Mouse (Mus musculus) fibroblast of lung, adult 2 months (primary cell): ENCODE measurements around the gene Vmn1r129.
"Not testable (repeated sequence)": the region's sequence is repeated elsewhere in the genome, so short reads cannot be mapped to it uniquely, and the experiment has no call there.

ENCODE experiments used
- DNase-seq: peaks from one replicate; pipeline ENCODE4 v3.0.0-alpha.2; 2011; ENCODE audit warnings: low read depth

The Vmn1r129 gene

DNA sequence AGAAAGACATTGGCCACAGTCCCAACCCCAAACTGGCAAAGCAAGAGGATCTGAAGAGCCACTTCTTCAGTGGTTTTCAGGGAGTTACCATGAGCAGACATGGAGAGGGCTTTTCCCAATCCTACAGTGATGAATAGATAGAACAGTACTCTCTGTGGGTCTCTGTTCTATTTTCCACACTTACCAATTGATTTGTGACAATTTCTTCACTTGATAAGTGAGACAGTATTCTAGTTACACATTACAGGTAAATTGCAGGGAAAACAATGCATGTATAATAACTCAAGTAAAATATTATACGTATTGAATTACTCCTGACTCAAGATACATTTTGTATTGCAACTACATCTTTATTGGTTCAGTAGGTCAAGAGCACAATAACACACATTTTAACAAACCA, at the start of gene Vmn1r129:
Vmn1r129 (minus strand) TSS at position 101 of the 400 bp plus-strand sequence.
- DNase-seq: not testable (repeated sequence)

- not testable (repeated sequence) for DNase-seq
These were observed 12.0 kb downstream of the Vmn1r129 start, which contains the start of gene Vmn1r128 for GRCm38 (mm10) chr7:21349073-21349472. Vmn1r128 (plus strand) TSS chr7:21349373.

DNA sequence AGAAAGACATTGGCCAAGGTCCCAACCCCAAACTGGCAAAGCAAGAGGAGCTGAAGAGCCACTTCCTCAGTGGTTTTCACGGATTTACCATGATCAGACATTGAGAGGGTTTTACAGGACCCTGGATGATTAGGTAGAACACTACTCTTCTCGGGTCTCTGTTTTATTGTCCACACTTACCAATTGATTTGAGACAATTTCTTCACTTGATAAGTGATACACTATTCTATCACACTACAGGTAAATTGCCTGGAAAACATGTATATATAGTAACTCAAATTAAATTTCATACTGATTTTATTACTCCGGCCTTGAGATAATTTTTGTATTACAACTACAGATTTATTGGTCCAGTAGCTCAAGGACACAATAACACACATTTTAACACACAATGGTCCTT, 41.3 kb downstream of the Vmn1r129 start, which contains the start of gene Vmn1r127:
Vmn1r127 (minus strand) TSS at position 101 of the 400 bp plus-strand sequence.
- DNase-seq: not testable (repeated sequence)
